Mouse (Mus musculus) left cerebral cortex, postnatal 4 days (tissue): ENCODE results near the gene Atp5d. TPM values are rescaled to one million over a fixed set of nuclear protein-coding genes. Genes with fewer than 3 reads are reported as not detected.

Experiments used
- DNase-seq: peaks from one replicate; pipeline ENCODE4 v3.0.0-alpha.2; 2022
- intact Hi-C: fragments of 180-260 bp; cut with DNase I; formaldehyde crosslinking; loops from one replicate; pipeline ENCODE4 v1.15.1; 2025
- total RNA-seq, 2 experiments: library from RNA; stranded (reverse); gene quantifications; 2 replicates each; pipeline ENCODE4 v1.2.3; 2021

Gene Atp5d
- total RNA-seq, 2 experiments from 2014 or later = 247 to 270 TPM

DNA sequence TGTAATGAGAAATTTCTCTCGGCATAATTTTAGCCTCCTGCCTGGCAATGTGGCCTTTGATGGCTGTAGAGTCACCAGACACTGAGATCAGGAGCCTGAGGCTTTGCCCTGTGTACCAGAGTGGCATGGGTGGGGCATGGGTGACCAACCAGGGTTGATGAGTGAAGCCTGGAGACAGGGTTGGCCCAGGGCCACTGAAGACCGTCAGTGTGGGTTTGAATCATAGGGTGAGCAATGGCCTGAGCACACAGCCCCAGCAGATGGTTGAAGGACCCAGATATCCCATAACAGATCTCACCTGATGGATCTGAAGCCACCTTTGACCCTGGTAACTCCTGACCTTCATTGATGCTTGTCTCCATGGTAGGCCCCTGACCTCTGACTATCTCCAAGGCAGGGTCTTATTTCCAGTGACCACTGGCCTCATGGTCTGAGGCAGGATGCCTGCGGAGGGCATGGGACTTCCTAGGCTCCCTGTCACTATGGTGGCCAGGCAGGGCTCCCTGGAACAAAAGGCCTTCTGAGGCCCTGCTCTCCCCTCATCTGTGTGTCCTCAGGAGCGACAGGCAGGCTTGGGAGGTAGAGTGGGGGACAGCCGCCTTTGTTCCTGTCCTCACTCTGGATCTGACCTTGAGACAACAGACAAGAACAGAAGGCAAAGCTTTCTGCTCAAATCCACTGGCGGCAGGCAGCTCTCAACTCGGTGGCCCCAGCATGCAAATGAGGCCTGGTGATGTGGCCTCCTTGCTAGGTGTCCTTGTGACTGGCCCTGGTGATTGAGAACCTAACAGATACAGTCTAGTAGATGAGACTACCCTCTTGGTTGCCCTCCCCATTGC is 39.2 kb downstream of the Atp5d start:
- DNase-seq = no peak
- intact Hi-C loops = no loop called here

DNA sequence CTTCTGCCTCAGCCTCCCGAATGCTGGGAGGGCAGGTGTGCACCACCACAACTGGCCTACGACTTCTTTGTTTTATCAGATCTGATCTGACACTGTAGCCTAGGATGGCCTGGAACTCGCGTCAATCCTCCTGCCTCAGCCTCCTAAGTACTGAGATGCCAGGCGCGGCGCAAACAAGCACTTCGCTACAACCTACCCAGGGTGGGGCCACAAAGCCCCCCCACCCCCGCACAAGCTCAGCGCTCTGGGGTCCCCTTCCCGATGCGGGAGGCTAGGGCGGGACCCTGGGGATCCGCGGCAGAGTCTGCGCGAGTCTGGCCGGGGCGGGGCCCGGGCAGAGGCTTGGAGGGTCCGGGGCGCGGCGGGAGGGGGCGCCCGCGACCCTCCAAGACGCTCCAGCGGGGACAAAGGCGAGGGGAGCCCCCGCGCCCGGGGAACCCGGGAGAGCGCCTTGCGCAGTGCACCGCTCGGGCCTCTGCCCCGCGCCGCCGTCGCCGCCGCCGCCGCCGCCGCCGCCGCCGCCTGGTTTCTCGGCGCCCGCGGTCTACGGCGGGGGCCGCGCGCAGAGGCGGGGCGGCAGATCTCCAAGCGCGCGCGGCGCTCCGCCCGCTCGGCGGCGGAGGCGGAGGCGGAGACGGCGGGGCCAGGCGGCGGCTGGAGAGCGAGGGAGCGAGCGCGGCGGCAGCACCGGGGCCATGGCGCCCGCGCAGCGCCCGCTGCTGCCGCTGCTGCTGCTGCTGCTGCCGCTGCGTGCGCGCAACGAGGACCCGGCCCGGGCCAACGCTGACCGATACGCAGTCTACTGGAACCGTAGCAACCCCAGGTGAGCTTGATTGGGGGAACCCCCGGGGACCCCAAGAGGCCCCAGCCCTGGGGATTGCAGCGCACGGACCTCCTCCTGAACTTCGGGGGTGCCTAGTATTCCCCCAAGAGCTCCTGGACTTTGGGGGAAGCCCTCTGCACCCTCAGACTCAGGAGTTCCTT is 40.9 kb downstream of the Atp5d start, which contains the start of gene Efna2:
TSS of gene Efna2 (plus strand) at position 415 of the 984 bp plus-strand sequence.
- DNase-seq = peak; percentile 63
- intact Hi-C loops = no loop called here

DNA sequence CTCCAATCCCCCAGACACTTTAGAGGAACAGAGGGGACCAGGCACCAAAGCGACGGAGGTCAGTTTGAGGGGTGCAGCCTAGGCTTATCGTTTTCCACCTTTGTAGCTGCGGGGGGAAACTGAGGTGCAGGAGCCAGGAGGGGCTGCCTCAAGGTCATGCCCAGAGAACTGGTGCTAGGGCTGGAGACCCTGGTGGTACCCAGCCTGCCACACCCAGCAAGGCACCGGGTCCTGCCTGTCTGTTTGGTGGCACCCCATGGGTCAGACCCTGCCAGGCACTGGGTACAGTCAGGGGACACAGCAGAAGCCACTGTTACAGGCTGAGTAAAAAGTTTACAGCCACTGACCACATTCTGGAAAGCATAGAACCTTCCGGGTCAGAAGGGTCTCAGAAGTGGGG is 41.9 kb downstream of the Atp5d start:
- DNase-seq = no peak
- intact Hi-C loops = no loop called here

DNA sequence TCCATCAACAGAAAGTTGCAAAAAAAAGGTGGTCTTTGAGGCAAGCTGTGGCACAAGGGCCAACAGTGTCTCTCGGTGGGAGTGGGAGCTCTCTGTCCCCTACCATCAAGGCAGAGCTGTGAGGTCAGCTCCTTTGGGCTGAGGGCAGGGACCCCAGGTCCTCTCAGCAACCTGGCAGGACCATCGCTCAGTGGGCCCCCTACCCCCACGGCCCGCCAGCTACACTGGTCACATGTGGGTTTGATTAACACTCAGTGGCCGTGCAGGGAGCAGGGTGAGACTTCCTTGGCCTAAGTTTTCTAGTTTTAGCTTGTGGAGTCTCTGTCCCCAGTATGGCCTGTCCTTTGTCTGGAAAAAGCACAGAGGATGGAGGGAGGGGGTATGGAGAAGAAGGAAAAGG is 42.4 kb downstream of the Atp5d start:
- no peak for DNase-seq
- intact Hi-C loops = no loop called here

DNA sequence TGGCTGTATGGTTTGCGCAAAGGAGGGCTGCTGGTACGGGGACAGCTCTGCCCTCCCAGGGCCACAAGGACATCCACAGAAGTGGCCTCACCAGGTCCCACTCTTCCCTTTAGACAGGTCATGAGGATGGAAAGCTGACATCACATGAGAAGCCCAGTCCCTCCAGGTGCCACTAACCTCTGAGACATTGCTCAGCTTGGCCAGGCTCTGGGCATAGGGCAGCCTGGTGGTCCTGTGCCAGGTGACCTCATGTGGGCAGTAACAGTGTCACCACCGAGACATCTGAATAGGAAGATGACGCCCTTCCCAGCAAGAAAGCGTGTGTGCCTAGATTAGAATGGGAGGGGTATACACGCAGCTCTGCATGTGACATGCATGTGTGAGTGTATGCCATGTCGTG is 44.1 kb downstream of the Atp5d start:
- no peak for DNase-seq
- intact Hi-C loops = no loop called here

DNA sequence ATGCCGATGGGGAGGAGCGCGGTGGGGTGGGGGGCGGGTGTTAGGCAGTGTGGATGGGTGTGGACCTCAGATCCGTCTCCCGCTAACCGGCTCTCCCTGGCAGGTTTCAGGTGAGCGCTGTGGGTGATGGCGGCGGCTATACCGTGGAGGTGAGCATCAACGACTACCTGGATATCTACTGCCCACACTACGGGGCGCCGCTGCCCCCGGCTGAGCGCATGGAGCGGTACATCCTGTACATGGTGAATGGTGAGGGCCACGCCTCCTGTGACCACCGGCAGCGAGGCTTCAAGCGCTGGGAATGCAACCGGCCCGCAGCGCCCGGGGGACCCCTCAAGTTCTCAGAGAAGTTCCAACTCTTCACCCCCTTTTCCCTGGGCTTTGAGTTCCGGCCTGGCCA is 48.2 kb downstream of the Atp5d start:
- DNase-seq = no peak
- intact Hi-C loops = no loop called here

DNA sequence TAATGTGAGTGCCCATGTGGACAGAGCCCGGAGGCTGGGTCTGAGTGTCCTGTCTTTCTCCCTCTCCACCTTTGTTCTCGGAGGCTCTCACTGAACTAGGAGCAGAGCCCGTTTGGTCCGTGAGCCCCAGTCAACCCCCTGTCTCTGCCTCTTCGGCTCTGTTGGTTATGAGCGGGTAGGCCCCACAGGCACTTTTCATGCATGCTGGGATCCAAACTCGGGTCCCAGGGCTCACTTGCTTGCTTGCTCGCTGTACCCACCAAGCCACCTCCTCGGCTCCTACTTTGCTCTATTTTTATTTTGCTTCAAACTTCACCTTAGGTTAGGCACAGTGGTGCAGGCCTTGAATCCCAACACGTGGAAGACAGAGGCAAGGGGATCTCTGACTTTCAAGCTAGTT is 49.3 kb downstream of the Atp5d start:
- intact Hi-C loops = no loop called here
- DNase-seq = no peak

DNA sequence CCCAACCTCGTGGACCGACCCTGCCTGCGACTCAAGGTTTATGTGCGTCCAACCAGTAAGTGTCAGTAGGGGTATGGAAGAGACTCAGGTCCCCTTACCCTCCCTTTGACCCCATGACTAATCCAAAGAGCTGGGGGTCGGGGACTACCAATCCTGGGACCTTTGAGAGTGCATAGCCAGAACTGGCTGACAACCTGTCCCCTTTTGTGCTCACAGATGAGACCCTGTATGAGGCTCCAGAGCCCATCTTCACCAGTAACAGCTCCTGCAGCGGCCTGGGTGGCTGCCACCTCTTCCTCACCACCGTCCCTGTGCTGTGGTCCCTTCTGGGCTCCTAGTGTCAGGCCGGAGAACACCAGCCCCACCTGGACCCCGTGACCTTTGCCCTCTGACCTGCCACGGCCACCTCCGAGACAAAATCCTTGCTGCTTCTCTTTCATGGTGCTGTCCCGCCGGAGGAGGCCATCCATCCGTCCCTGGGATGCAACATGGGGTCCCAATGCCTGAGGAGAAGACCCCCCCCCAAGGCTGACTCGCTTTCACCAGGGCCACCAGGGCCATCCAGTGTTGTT is 50.1 kb downstream of the Atp5d start:
- DNase-seq = no peak
- intact Hi-C loops = no loop called here

DNA sequence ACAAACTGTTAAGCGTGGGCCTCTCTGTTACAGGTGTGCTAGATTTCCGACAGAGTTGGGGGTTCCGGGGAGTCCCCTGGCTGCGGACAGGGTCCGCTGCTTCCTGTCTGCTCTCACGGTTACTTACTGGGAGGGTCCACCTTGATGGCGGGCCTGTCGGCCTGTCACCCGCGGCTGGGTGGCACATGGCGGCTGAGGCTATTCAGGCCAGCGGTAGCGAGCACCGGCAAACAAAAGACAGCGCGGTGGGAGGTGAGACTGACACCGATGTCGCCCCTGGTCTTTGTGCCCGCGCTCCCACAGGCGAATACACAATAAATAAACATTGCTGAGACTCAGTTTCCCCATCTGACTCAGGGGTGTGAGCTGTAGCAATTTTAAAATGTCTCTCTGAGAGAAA is 51.6 kb downstream of the Atp5d start:
- no peak for DNase-seq
- intact Hi-C loops = loop anchor here (5.0 kb wide), 1 partner anchor 37 kb away; the partner anchor contains the start of gene Mum1

DNA sequence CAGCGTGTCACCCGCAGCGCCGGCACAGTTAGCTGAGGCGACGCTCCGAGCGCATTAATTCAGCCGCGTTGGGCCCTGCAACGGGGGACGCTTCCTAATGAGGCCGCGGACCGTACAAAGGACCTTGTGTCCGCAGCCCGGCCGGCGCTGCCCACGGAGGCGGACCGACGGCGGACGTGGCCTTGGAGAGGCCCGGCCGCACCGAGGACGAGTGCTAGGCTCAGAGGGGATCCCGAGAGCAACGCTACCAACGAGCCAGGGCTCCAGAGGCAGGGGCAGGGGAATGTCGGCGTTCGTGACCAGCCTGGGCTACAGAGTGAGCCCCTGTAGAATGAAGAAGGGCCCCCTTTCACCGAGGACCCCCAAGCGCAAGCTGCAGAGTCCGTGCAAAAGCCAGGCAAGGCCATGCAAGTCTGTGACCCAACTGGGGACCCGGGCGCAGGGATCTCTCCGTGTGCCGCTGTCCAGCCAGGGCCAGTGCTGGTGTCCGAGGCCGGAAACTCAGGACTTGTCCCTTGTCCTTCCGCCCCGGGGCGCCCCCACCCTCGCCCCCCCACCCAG is 52.1 kb downstream of the Atp5d start:
- peak; percentile 48 for DNase-seq
- intact Hi-C loops = loop anchor here (5.0 kb wide), 1 partner anchor 37 kb away; the partner anchor contains the start of gene Mum1

DNA sequence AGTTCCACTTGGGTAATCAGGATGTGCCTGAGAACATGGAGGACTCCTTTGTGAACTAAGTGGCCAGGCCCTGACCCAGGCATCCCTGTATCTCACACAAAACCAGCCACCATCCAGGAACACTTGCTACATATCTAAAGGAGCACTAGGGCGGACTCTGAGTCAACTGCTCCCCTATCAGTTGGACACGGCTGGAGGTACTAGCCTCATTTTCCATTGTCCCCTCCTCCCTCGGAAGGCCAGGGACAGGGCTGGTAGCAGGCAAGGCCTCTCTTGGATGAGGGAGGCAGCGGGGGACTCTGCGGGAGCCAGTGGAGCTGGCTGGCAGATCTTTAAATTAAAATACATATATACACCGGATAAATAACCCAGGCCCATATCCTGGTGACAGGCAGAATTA is 55.5 kb downstream of the Atp5d start:
- intact Hi-C loops = loop anchor here (5.0 kb wide), 1 partner anchor 33 kb away; the partner anchor contains the start of gene Mum1
- DNase-seq = no peak

DNA sequence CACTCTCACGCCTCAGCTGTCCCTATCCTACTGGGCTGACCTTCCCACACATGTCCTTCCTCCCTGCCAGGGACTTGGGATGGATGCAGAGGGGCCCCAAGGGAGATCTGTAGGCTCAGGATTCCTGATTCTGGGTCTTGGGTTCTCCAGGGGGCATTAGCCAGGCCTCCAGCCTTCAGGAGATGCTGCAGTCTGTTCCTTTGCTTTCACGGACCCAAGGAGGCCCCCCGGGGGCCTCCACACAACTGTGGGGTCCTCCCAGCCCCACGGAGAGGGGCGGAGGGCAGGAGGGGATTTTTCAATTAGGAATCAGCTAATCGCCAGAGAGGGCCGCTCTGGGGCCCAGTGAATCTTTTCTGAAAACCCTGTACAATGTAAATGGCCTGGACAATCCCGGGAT is 56.0 kb downstream of the Atp5d start:
- intact Hi-C loops = loop anchor here (5.0 kb wide), 1 partner anchor 33 kb away; the partner anchor contains the start of gene Mum1
- no peak for DNase-seq

Other genes with a start within 250 kb of the Atp5d start
- gene Cfd, start 247.8 kb upstream of the Atp5d start, total RNA-seq = not detected
- 10 to 100 TPM; 56.4 to 59.6 TPM for gene Med16, start 229.7 kb upstream of the Atp5d start, total RNA-seq
- gene Gm26602, start 227.8 kb upstream of the Atp5d start, total RNA-seq = not detected
- 1 to 10 TPM; 5.0 to 6.8 TPM for gene Kiss1r, start 221.7 kb upstream of the Atp5d start, total RNA-seq
- gene R3hdm4, start 217.4 kb upstream of the Atp5d start, total RNA-seq = 100 to 1,000 TPM; 307 to 309 TPM
- gene Arid3a, start 211.6 kb upstream of the Atp5d start, total RNA-seq = 1 to 10 TPM; 6.3 to 9.5 TPM
- 10 to 100 TPM; 51.7 to 55.8 TPM for gene Wdr18, start 178.5 kb upstream of the Atp5d start, total RNA-seq
- under 1 TPM; 0.12 to 0.30 TPM for gene Grin3b, start 167.9 kb upstream of the Atp5d start, total RNA-seq
- 100 to 1,000 TPM; 117 to 127 TPM for gene Tmem259, start 154.3 kb upstream of the Atp5d start, total RNA-seq
- 10 to 100 TPM; 12.4 to 17.2 TPM for gene Cnn2, start 150.0 kb upstream of the Atp5d start, total RNA-seq
- gene Abca7, start 142.1 kb upstream of the Atp5d start, total RNA-seq = 1 to 10 TPM; 7.2 to 8.1 TPM
- gene Arhgap45, start 122.0 kb upstream of the Atp5d start, total RNA-seq = 1 to 10 TPM; 1.6 to 1.7 TPM
- 10 to 100 TPM; 63.9 to 74.2 TPM for gene Polr2e, start 98.8 kb upstream of the Atp5d start, total RNA-seq
- 100 to 1,000 TPM; 311 to 347 TPM for gene Gpx4, start 91.5 kb upstream of the Atp5d start, total RNA-seq
- gene Sbno2, start 33.1 kb upstream of the Atp5d start, total RNA-seq = 10 to 100 TPM; 28.8 to 30.8 TPM
- 100 to 1,000 TPM; 100 to 111 TPM for gene Stk11, start 22.8 kb upstream of the Atp5d start, total RNA-seq
- 100 to 1,000 TPM; 299 to 316 TPM for gene Cbarp, start 2.2 kb downstream of the Atp5d start, total RNA-seq
- 100 to 1,000 TPM; 158 to 163 TPM for gene Midn, start 9.6 kb downstream of the Atp5d start, total RNA-seq
- 100 to 1,000 TPM; 211 to 228 TPM for gene Cirbp, start 27.4 kb downstream of the Atp5d start, total RNA-seq
- gene 1600002K03Rik, start 34.3 kb downstream of the Atp5d start, total RNA-seq = 1 to 10 TPM; 6.0 to 6.1 TPM
- 10 to 100 TPM; 25.5 to 28.6 TPM for gene Efna2, start 40.9 kb downstream of the Atp5d start, total RNA-seq
- 10 to 100 TPM; 53.9 to 55.2 TPM for gene Mum1, start 87.8 kb downstream of the Atp5d start, total RNA-seq
- gene Ndufs7, start 110.5 kb downstream of the Atp5d start, total RNA-seq = 100 to 1,000 TPM; 124 to 125 TPM
- 10 to 100 TPM; 21.9 to 23.0 TPM for gene Gamt, start 122.4 kb downstream of the Atp5d start, total RNA-seq
- 100 to 1,000 TPM; 136 to 145 TPM for gene Dazap1, start 122.9 kb downstream of the Atp5d start, total RNA-seq
- gene Rps15, start 153.8 kb downstream of the Atp5d start, total RNA-seq = 100 to 1,000 TPM; 873 to 899 TPM
- gene Apc2, start 157.3 kb downstream of the Atp5d start, total RNA-seq = 100 to 1,000 TPM; 398 to 400 TPM
- gene 2310011J03Rik, start 181.9 kb downstream of the Atp5d start, total RNA-seq = 10 to 100 TPM; 13.6 to 14.2 TPM
- 10 to 100 TPM in 1 of 2 experiments, 1 to 10 TPM in 1; 8.1 to 10.5 TPM for gene Pcsk4, start 190.9 kb downstream of the Atp5d start, total RNA-seq
- gene Reep6, start 191.3 kb downstream of the Atp5d start, total RNA-seq = 10 to 100 TPM; 13.3 to 14.8 TPM
- under 1 TPM; 0.56 to 0.72 TPM for gene Adamtsl5, start 209.8 kb downstream of the Atp5d start, total RNA-seq
- gene Plk5, start 217.8 kb downstream of the Atp5d start, total RNA-seq = 1 to 10 TPM; 4.2 to 6.1 TPM
- 10 to 100 TPM; 75.5 to 80.1 TPM for gene Mex3d, start 249.0 kb downstream of the Atp5d start, total RNA-seq